Mouse (Mus musculus) liver, embryonic 16.5 days (tissue): ENCODE measurements around the gene Olfr963. TPM values are rescaled to one million over a fixed set of nuclear protein-coding genes. Genes with fewer than 3 reads are reported as not detected.
"Not testable (repeated sequence)": the region's sequence is repeated elsewhere in the genome, so short reads cannot be mapped to it uniquely, and the experiment has no call there.

Experiments used
- ATAC-seq: fragments of 200-750 bp; cut with Nextera tagmentation; 2 replicates; pipeline ENCODE4 v1.8.0; 2017; ENCODE audit warnings: low read depth, mild to moderate bottlenecking, moderate number of reproducible peaks, moderate library complexity
- H3K27ac ChIP-seq: fragments of 300-500 bp; sonication (generic); 2 replicates; pipeline ENCODE4 v1.5.1; 2014; ENCODE audit warnings: mild to moderate bottlenecking, low read length
- H3K27me3 ChIP-seq: fragments of 300-500 bp; sonication (generic); 2 replicates; pipeline ENCODE4 v1.6.1; 2014; ENCODE audit warnings: low read depth, low read length, mixed read lengths; ENCODE audit not compliant: control insufficient read depth, insufficient read depth
- H3K36me3 ChIP-seq: fragments of 300-500 bp; sonication (generic); 2 replicates; pipeline ENCODE4 v1.6.1; 2014; ENCODE audit warnings: mild to moderate bottlenecking; ENCODE audit not compliant: control insufficient read depth, insufficient read depth
- H3K4me1 ChIP-seq: fragments of 300-500 bp; sonication (generic); 2 replicates; pipeline ENCODE4 v1.6.1; 2014; ENCODE audit warnings: low read depth, low read length, mixed read lengths; ENCODE audit not compliant: control insufficient read depth
- H3K4me2 ChIP-seq: fragments of 300-500 bp; sonication (generic); 2 replicates; pipeline ENCODE4 v1.6.1; 2014; ENCODE audit warnings: low read depth, low read length, mixed read lengths
- H3K4me3 ChIP-seq: fragments of 300-500 bp; sonication (generic); 2 replicates; pipeline ENCODE4 v1.5.1; 2014; ENCODE audit warnings: low read depth, mild to moderate bottlenecking, low read length
- H3K9ac ChIP-seq: fragments of 300-500 bp; sonication (generic); 2 replicates; pipeline ENCODE4 v1.6.1; 2014; ENCODE audit warnings: low read depth, low read length
- H3K9me3 ChIP-seq: fragments of 300-500 bp; sonication (generic); replicated peaks from 2 replicates; pipeline ENCODE4 v1.6.1; 2016; ENCODE audit warnings: low read length; ENCODE audit not compliant: control insufficient read depth
- WGBS: fragments of 180-500 bp; shearing (Covaris S2); extraction: QIAGEN DNeasy Blood & Tissue Kit; methylation state at CpG from one replicate; pipeline ENCODE4 v1.1.7; 2014; ENCODE audit not compliant: insufficient replicate concordance; 5-methylcytosine and 5-hydroxymethylcytosine counted together
- polyA plus RNA-seq: library from polyadenylated mRNA; unstranded; fragments of >200 nt; fragmentation: Nextera tagmentation; extraction: Ambion mirVana; gene quantifications from 2 replicates; pipeline ENCODE4 v1.2.1, GENCODE M21; 2015

Gene Olfr963
- polyA plus RNA-seq, 1 experiment from 2014 or later, result not detected

DNA sequence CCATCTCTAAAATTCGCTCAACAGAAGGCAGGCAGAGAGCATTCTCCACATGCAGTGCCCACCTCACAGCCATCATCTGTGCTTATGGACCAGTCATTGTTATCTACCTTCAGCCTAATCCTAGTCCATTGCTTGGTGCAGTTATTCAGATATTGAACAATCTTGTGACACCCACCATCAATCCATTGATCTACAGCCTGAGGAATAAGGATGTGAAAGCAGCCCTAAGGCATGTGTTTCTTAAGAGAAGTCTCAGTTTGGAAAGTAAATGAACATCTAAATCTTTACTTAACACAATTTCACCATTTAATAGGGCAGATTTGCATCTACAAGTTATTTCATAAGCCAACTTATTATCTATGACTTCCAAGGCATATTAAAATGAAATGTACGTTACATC lies 2.7 kb downstream of the Olfr963 start:
- no peak overlapping the region for H3K9ac ChIP-seq
- H3K9me3 ChIP-seq, result no peaks in the 10 kb centered on the region
- no peak overlapping the region for H3K4me2 ChIP-seq
- no peak overlapping the region for H3K4me3 ChIP-seq
- ATAC-seq, result no peak
- no peaks in the 10 kb centered on the region for H3K36me3 ChIP-seq
- no peaks in the 10 kb centered on the region for H3K4me1 ChIP-seq
- 49% methylated on average over 2 of the region's 2 CpGs for WGBS
- no peak overlapping the region for H3K27ac ChIP-seq
- no peaks in the 10 kb centered on the region for H3K27me3 ChIP-seq

DNA sequence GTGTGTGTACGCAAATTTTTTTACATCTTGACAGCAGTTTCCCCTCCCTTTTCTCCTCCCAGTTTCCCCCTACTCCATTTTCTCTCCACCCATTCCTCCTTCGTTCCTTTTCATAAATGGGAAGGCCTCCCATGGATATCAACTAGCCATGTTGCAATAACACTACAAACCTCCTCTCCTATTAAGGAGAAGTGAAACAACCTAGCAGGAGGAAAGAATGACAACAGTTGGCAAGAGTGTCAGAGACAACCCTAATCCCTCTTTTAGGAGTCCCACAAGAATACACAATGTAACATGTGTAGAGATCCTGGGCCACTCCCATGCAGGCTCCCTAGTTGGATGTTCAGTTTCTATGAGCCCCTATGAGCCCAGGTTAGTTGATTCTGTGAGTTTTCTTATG lies 7.8 kb downstream of the Olfr963 start:
- no peak overlapping the region for H3K4me3 ChIP-seq
- no peaks in the 10 kb centered on the region for H3K4me1 ChIP-seq
- H3K36me3 ChIP-seq, result no peaks in the 10 kb centered on the region
- no peak overlapping the region for H3K4me2 ChIP-seq
- H3K9ac ChIP-seq, result no peak overlapping the region
- no peak for ATAC-seq
- 53% methylated on average over 2 of the region's 2 CpGs for WGBS
- H3K27me3 ChIP-seq, result no peaks in the 10 kb centered on the region
- H3K9me3 ChIP-seq, result no peaks in the 10 kb centered on the region
- H3K27ac ChIP-seq, result no peak overlapping the region

DNA sequence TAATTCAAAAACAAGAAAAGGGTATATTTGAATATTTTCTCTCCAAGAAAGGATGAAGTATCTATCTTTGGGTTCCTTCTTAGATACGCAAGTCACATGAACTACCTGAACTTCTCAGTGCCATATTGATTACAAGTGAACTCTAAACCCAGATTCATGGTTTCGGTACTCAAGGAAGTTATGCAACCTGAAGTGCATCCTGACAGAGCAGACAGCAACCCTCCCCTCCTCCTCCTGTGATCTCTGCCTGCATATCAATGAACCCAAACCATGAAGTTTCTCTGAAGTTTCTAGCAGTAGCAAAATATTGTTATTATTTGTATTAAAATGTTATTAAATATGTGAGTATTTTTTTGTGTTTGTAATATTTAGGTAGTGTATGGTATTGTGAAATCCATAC lies 11.6 kb downstream of the Olfr963 start:
- Histone ChIP-seq H3K27ac (no peak overlapping the region), H3K9me3 (no peaks in the 10 kb centered on the region), H3K4me1 (no peaks in the 10 kb centered on the region), H3K9ac (no peak overlapping the region), H3K27me3 (no peaks in the 10 kb centered on the region), H3K4me3 (no peak overlapping the region), H3K4me2 (no peak overlapping the region), H3K36me3 (no peaks in the 10 kb centered on the region)
- WGBS, result 67% methylated on average over 2 of the region's 2 CpGs
- no peak for ATAC-seq

DNA sequence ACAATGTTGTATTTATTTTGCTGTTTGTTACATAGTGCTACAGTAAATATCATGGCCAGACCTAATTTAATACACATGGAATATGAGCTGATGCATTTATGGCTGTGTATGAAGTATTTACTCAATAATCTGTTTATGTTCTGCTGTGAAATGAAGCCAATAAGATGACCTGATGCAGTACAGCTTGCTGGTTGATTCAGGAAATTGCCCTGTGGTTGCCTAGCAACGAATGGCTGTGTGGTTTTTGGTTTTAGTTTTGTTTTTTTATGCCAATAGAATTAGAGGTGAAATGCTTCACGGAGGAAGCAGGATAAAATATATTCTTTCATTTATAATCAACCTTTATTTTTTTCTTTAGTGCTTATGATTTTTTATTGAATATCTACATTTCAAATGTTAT lies 12.3 kb downstream of the Olfr963 start:
- no peaks in the 10 kb centered on the region for H3K36me3 ChIP-seq
- H3K9me3 ChIP-seq, result no peaks in the 10 kb centered on the region
- H3K4me3 ChIP-seq, result no peak overlapping the region
- WGBS, result 31% methylated on average over 2 of the region's 2 CpGs
- no peaks in the 10 kb centered on the region for H3K27me3 ChIP-seq
- H3K9ac ChIP-seq, result no peak overlapping the region
- no peak for ATAC-seq
- H3K4me1 ChIP-seq, result no peaks in the 10 kb centered on the region
- no peak overlapping the region for H3K4me2 ChIP-seq
- H3K27ac ChIP-seq, result no peak overlapping the region

DNA sequence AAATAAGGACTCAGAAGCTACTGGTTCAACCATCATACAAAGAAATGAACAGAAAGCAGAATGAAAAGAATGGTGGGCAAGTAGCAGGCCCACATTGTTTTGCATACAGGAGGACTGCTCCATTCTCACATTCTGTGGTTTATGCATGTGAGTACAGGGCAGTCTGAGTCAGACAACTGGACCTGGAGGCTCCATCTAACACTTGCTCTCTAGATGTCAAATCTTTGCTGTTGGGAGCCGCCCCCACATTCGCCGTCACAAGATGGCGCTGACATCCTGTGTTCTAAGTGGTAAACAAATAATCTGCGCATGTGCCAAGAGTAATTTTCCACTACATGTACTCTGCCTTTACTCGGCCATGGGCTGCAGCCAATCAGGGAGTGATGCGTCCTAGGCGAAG lies 34.1 kb downstream of the Olfr963 start:
- H3K4me1 ChIP-seq, ATAC-seq, H3K27me3 ChIP-seq, H3K4me2 ChIP-seq, H3K27ac ChIP-seq, H3K4me3 ChIP-seq, H3K9ac ChIP-seq, H3K36me3 ChIP-seq, H3K9me3 ChIP-seq: not testable (repeated sequence)
- WGBS, result 72% methylated on average over 7 of the region's 8 CpGs

DNA sequence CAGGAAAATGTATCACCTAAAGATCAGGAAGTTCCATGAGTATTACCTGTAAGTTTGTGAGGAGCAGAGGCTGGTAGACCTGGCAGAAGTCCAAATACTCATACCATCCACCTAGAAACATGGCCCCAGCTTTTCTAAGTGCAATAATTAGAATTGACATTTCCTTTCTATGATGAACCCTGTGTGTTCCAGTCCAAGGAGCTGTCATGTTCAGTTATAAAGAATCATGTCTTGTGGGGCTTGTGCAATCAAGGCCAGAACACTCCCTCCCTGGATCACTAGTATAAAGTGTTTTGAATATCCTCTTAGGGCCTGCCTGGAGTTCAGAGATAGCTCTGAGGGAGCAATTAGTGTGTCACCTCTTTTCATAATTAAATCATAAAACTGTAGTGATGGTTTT lies 40.0 kb downstream of the Olfr963 start, which contains the start of gene Olfr149:
Olfr149 (minus strand) TSS at position 101 of the 400 bp plus-strand sequence.
- ATAC-seq, result no peak
- H3K27ac ChIP-seq, result no peak within 1 kb of the TSS
- no peak within 1 kb of the TSS for H3K4me2 ChIP-seq
- H3K27me3 ChIP-seq, result no peaks in the 10 kb centered on the region
- H3K4me3 ChIP-seq, result no peak within 1 kb of the TSS
- H3K9me3 ChIP-seq, result no peaks in the 10 kb centered on the region
- no peaks in the 10 kb centered on the region for H3K36me3 ChIP-seq
- no peak within 1 kb of the TSS for H3K9ac ChIP-seq
- no peaks in the 10 kb centered on the region for H3K4me1 ChIP-seq

DNA sequence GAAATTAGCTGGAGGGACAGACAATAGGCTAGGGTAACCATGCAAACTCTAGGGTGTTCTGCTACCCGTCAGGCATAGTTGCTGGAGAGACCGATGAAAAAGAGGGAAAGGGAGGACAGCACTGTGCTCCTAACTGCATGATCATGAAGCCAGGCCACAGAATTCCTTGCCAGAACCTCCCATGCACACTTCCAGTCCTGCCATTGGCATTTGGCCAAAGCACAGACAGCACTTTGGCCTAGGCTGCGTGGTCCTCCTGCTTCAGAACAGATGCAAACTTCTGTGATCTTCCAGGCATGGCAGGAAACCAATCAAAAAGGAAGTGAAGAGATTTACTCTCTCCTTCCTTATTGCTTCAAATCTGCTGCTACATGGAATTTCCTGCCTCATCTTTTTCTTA lies 42.0 kb downstream of the Olfr963 start:
- 44% methylated on average over 3 of the region's 3 CpGs for WGBS
- H3K27ac ChIP-seq, result no peak overlapping the region
- H3K4me1 ChIP-seq, result no peaks in the 10 kb centered on the region
- H3K27me3 ChIP-seq, result no peaks in the 10 kb centered on the region
- H3K9me3 ChIP-seq, result no peaks in the 10 kb centered on the region
- no peak overlapping the region for H3K4me2 ChIP-seq
- H3K36me3 ChIP-seq, result no peaks in the 10 kb centered on the region
- no peak for ATAC-seq
- H3K9ac ChIP-seq, result no peak overlapping the region
- no peak overlapping the region for H3K4me3 ChIP-seq

- no peaks in the 10 kb centered on the region for H3K36me3 ChIP-seq
- no peaks in the 10 kb centered on the region for H3K27me3 ChIP-seq
- no peak within 1 kb of the TSS for H3K4me3 ChIP-seq
- H3K4me2 ChIP-seq, result no peak within 1 kb of the TSS
- H3K9ac ChIP-seq, result no peak within 1 kb of the TSS
- H3K9me3 ChIP-seq, result no peaks in the 10 kb centered on the region
- ATAC-seq, result no peak
- H3K27ac ChIP-seq, result no peak within 1 kb of the TSS
- no peaks in the 10 kb centered on the region for H3K4me1 ChIP-seq
Measured at GRCm38 (mm10) chr9:39711053-39711452, 44.0 kb downstream of the Olfr963 start, which contains the start of gene Olfr965. Olfr965 (plus strand) TSS chr9:39711353.
